Mouse (Mus musculus) spleen, postnatal 36 days (tissue): Measurements from ENCODE around the gene Miox.

Experiments used
- DNase-seq, 2 experiments: peaks; one replicate each; pipeline ENCODE4 v3.0.0; 2022; ENCODE audit warnings: low spot score in 2 of 2, mixed read lengths in 1 of 2

Gene Miox

GRCm38 (mm10) chr15:89363051-89363450, 28.9 kb downstream of the Miox start:
- DNase-seq: no peak

- no peak for DNase-seq
Observed at GRCm38 (mm10) chr15:89365141-89365551, 30.9 kb downstream of the Miox start.

GRCm38 (mm10) chr15:89372068-89372467, 37.9 kb downstream of the Miox start:
- DNase-seq: no peak

GRCm38 (mm10) chr15:89372536-89372935, 38.3 kb downstream of the Miox start:
- DNase-seq: no peak

- DNase-seq: peak; percentile 81 to 85
Observed at GRCm38 (mm10) chr15:89373027-89373761, 39.0 kb downstream of the Miox start.

GRCm38 (mm10) chr15:89373762-89374248, 39.6 kb downstream of the Miox start, which contains the start of gene Sco2:
Gene Sco2 (minus strand): TSS chr15:89373846.
- peak; percentile 85 to 88 for DNase-seq

GRCm38 (mm10) chr15:89374340-89374739, 40.1 kb downstream of the Miox start:
- no peak for DNase-seq

GRCm38 (mm10) chr15:89374801-89375534, 40.8 kb downstream of the Miox start:
- DNase-seq: no peak

GRCm38 (mm10) chr15:89376040-89376439, 41.8 kb downstream of the Miox start:
- no peak for DNase-seq

GRCm38 (mm10) chr15:89376957-89377356, 42.8 kb downstream of the Miox start, which contains the start of gene Tymp:
Gene Tymp (minus strand): TSS chr15:89377039.
- DNase-seq: no peak

GRCm38 (mm10) chr15:89377362-89377761, 43.2 kb downstream of the Miox start:
- no peak for DNase-seq

- DNase-seq: no peak
Observed at GRCm38 (mm10) chr15:89377938-89378828, 44.0 kb downstream of the Miox start.

GRCm38 (mm10) chr15:89378831-89379401, 44.7 kb downstream of the Miox start, which contains the start of gene Odf3b:
Gene Odf3b (minus strand): TSS chr15:89379282.
- DNase-seq: no peak

- DNase-seq: peak; percentile 43 to 51
Observed at GRCm38 (mm10) chr15:89379429-89379828, 45.2 kb downstream of the Miox start.

GRCm38 (mm10) chr15:89384617-89385016, 50.4 kb downstream of the Miox start, which contains the start of gene Klhdc7b:
Gene Klhdc7b (plus strand): TSS chr15:89384917.
- no peak for DNase-seq
